Mouse (Mus musculus) forebrain, postnatal 0 days (tissue): ENCODE measurements around the gene Mrpl27. TPM values are rescaled to one million over a fixed set of nuclear protein-coding genes. Genes with fewer than 3 reads are reported as not detected.

Source experiments
- ATAC-seq: fragments of 200-750 bp; cut with Nextera tagmentation; 2 replicates; pipeline ENCODE4 v1.8.0; 2017; ENCODE audit warnings: mild to moderate bottlenecking, moderate library complexity
- DNase-seq: peaks from one replicate; pipeline ENCODE4 v3.0.0-alpha.2; 2015
- H3K27ac ChIP-seq: fragments of 300-500 bp; sonication (generic); 2 replicates; pipeline ENCODE4 v1.5.1; 2014; ENCODE audit warnings: low read depth, mild to moderate bottlenecking, antibody characterized with exemption, low read length, moderate library complexity, mixed read lengths
- H3K27me3 ChIP-seq: fragments of 300-500 bp; sonication (generic); 2 replicates; pipeline ENCODE4 v1.6.1; 2014; ENCODE audit warnings: mild to moderate bottlenecking, low read length, mixed read lengths; ENCODE audit not compliant: insufficient read depth
- H3K36me3 ChIP-seq: fragments of 300-500 bp; sonication (generic); 2 replicates; pipeline ENCODE4 v1.6.1; 2014; ENCODE audit warnings: mild to moderate bottlenecking, moderate library complexity; ENCODE audit not compliant: insufficient read depth
- H3K4me1 ChIP-seq: fragments of 300-500 bp; sonication (generic); 2 replicates; pipeline ENCODE4 v1.6.1; 2014; ENCODE audit warnings: antibody characterized with exemption; ENCODE audit not compliant: insufficient read depth
- H3K4me2 ChIP-seq: fragments of 300-500 bp; sonication (generic); 2 replicates; pipeline ENCODE4 v1.6.1; 2014; ENCODE audit warnings: low read depth, mild to moderate bottlenecking, moderate library complexity
- H3K4me3 ChIP-seq: fragments of 300-500 bp; sonication (generic); 2 replicates; pipeline ENCODE4 v1.5.1; 2014; ENCODE audit warnings: low read depth, low read length, mixed read lengths
- H3K9ac ChIP-seq: fragments of 300-500 bp; sonication (generic); 2 replicates; pipeline ENCODE4 v1.6.1; 2014; ENCODE audit warnings: mild to moderate bottlenecking
- H3K9me3 ChIP-seq: fragments of 300-500 bp; sonication (generic); 2 replicates; pipeline ENCODE4 v1.6.1; 2016; ENCODE audit warnings: low read length
- CTCF ChIP-seq: sonication (generic); IDR thresholded peaks from 2 replicates; pipeline ENCODE4 v1.5.1; 2016; ENCODE audit warnings: antibody characterized with exemption, control low read depth, low read depth
- WGBS: fragments of 180-500 bp; shearing (Covaris S2); extraction: QIAGEN DNeasy Blood & Tissue Kit; methylation state at CpG from one replicate; pipeline ENCODE4 v1.1.7; 2014; 5-methylcytosine and 5-hydroxymethylcytosine counted together
- polyA plus RNA-seq: library from polyadenylated mRNA; unstranded; fragments of >200 nt; fragmentation: Nextera tagmentation; extraction: Ambion mirVana; gene quantifications from 2 replicates; pipeline ENCODE4 v1.2.1, GENCODE M21; 2015
- total RNA-seq: library from RNA; depleted of rRNA; stranded (reverse); fragments of >200 nt; gene quantifications from 2 replicates; pipeline ENCODE4 v1.2.3, GENCODE M21; 2014

The Mrpl27 gene
- total and polyA plus RNA-seq, 2 experiments from 2014 or later: 50.7 to 149 TPM

DNA sequence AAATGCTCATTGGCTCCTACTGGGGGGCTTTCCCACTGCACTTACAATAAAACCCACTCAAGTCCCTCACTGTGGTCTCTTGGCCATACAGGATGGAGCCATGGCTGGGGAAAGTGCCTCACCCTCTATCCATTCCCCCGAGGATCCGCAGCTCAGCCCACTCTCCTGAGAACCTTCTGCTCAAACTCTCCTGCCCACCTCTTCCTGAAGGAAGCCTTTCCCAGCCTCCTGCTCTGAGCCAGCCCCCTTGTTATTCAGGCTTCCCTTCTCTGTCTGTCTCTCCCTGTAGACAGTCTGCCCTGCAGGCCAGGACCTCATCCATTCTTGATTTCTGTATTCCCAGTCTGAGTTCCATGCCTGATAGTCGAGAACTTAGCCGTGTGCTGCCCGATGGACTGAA, 21.4 kb downstream of the Mrpl27 start:
- Histone ChIP-seq H3K9ac (no peak overlapping the region), H3K4me2 (no peak overlapping the region), H3K4me3 (no peak overlapping the region), H3K4me1 (peaks cover 10% of the 10 kb centered on the region), H3K9me3 (no peaks in the 10 kb centered on the region), H3K27ac (no peak overlapping the region), H3K27me3 (no peaks in the 10 kb centered on the region), H3K36me3 (peaks cover 5% of the 10 kb centered on the region)
- ATAC-seq: no peak
- no peak for DNase-seq
- 86% methylated on average over 5 of the region's 5 CpGs for WGBS
- TF ChIP-seq CTCF: no peak

DNA sequence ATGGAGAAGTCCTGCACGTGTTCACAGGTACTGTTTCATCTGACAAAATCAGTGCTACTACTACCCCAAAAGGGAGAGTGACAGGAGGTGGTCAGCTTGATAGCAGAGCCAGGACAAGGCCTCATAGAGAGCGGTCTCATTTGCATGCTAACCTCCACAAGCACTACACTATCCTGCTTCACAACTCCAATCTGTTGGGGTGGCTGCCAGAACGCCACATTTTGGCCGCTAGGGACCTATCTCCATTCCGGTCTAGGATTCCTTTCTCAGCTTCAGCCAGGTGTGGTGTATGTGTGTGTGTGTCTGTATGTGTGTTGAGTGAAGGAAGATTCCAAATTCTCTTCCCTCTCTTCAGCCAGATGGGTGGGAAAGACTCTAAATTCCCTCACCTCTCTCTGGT, 21.9 kb downstream of the Mrpl27 start:
- Histone ChIP-seq H3K27ac (no peak overlapping the region), H3K27me3 (no peaks in the 10 kb centered on the region), H3K36me3 (peaks cover 2% of the 10 kb centered on the region; the same call in 1 of the 2 replicates), H3K4me3 (no peak overlapping the region), H3K4me1 (peaks cover 10% of the 10 kb centered on the region), H3K9ac (no peak overlapping the region), H3K9me3 (no peaks in the 10 kb centered on the region), H3K4me2 (no peak overlapping the region)
- DNase-seq: no peak
- no peak for TF ChIP-seq CTCF
- no peak for ATAC-seq
- WGBS: 74% methylated on average over 5 of the region's 5 CpGs

DNA sequence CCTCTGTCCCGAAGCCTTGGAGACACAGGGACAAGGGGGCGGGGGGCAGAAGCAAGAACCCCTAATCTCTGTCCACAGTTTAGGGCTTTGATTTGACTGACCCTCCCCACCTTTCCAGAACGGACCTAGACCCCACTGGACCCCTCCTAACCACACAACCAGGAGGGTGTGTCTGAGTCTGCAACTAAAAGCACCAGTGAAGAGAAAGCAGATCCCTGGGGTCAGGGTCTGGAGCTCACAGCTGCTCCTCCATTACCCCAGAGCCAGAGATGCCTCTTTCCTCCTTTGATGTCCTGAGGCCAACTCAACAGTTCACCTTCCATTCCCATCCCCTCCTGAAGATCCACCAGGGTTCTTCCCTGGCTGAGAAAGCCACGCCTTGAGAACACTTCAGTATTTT, 22.7 kb downstream of the Mrpl27 start:
- ATAC-seq: no peak
- H3K27ac ChIP-seq: no peak overlapping the region
- H3K4me1 ChIP-seq: peaks cover 10% of the 10 kb centered on the region

DNA sequence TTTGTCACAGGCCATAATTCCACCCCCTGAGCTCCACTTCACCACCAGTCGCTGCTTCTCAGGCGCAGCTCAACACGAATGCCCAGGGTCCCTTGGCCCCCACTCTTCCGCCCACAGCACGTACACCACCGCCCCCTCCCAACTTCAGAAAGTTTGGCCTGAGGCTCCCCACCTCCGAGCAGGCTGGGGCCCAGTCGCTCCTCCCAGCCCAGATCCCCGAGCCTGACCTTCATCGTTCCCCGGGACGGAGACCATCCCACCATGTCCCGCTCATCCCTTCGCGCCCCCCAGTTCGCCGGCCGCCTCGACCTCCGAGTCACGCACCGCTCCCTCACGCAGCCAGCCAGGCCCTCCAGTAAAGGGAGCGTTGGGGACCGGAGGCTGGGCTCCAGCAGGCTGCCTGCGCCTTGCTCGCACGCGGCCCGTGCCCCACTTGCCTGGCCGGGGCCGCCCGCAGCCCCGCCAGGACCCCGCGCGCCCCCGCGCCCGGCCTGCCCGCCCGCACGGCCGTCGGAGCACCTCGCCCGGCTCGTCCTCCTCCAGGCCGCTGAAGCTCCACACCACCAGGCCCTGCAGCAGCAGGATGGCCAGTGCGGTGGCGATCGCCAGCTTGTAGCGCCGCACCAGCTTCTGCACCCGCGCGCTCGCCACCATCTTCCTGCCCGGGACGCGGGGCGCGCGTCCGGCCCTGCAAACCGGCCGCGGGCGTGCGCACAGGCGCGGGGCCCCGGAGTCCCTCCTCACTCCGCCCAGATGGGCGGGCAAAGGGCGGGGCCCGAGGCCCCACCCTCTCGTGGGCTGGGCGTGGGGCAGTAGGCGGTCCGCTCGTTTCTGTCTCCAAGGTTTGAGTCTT, 23.4 kb downstream of the Mrpl27 start, which contains the start of gene Xylt2:
Gene Xylt2 (minus strand): TSS at position 762 of the 853 bp plus-strand sequence.
- no peaks in the 10 kb centered on the region for H3K36me3 ChIP-seq
- no peak for TF ChIP-seq CTCF
- peak within 1 kb of the TSS; percentile 88 for H3K27ac ChIP-seq
- under 1% methylated on average over 80 of the region's 82 CpGs for WGBS
- peak; percentile 97 for ATAC-seq
- peak; percentile 95 for DNase-seq
- no peaks in the 10 kb centered on the region for H3K27me3 ChIP-seq
- H3K4me3 ChIP-seq: peak within 1 kb of the TSS; percentile 87
- H3K9ac ChIP-seq: peak within 1 kb of the TSS; percentile 97
- H3K9me3 ChIP-seq: no peaks in the 10 kb centered on the region
- H3K4me2 ChIP-seq: peak within 1 kb of the TSS; percentile 76
- peaks cover 10% of the 10 kb centered on the region for H3K4me1 ChIP-seq

More for the DNA sequence above, 22.7 kb downstream of the Mrpl27 start:
- 45% methylated on average over 4 of the region's 4 CpGs for WGBS
- TF ChIP-seq CTCF: no peak
- Histone ChIP-seq H3K4me2 (peak overlapping the region; percentile 76), H3K36me3 (no peaks in the 10 kb centered on the region), H3K4me3 (peak overlapping the region; percentile 87), H3K9ac (peak overlapping the region; percentile 97), H3K9me3 (no peaks in the 10 kb centered on the region), H3K27me3 (no peaks in the 10 kb centered on the region)
- no peak for DNase-seq

DNA sequence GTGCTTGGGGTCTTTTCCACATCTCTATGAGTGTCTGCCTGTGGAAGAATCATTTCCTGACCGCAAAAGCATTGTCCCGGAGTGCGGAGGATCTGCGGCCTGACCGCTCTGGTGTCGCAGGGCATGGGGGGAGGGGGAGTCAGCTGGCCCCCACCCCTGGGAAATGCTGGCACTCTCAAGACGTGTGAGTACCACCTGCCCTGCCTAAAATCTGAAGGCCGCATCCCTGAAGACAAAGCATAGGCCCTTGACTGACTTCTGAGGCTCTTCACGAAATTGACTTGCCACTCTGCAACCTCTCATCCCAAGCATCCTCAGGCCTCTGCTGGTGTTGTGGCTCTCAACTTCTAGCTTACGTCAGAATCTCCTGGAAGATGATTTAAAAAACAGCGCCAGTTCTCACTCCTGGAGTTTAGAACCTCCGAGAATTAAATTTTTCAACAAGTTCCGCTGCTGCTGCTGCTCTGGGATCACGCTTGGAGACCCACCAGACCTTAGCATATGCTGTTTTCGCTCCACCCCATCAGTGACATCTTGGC, 24.1 kb downstream of the Mrpl27 start:
- Histone ChIP-seq H3K4me3 (peak overlapping the region; percentile 87), H3K9me3 (no peaks in the 10 kb centered on the region), H3K9ac (peak overlapping the region; percentile 97), H3K4me2 (peak overlapping the region; percentile 76), H3K36me3 (no peaks in the 10 kb centered on the region), H3K27ac (peak overlapping the region; percentile 62; the same call in 1 of the 2 replicates), H3K27me3 (no peaks in the 10 kb centered on the region), H3K4me1 (peaks cover 10% of the 10 kb centered on the region)
- 23% methylated on average over 15 of the region's 15 CpGs for WGBS
- no peak for TF ChIP-seq CTCF
- DNase-seq (no peak), ATAC-seq (peak; percentile 44)

DNA sequence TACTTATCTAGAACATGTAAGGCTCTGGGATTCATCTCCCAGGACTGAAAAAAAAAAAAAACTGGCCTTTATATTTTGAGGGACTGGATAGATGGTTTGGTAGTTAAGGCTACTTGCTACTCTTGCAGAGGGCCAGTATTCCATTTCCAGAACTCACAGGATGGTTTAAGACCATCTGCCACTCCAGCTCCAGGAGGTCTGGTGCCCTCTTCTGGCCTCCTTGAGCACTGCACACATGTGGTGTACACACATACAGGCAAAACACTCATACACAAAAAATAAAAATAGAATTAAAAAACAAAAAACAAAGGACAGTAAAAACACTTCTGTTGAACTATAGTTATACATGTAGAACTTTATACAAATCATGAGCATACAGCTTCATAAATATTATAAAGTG, 27.1 kb downstream of the Mrpl27 start:
- no peak overlapping the region for H3K9ac ChIP-seq
- H3K4me3 ChIP-seq: no peak overlapping the region
- H3K27me3 ChIP-seq: no peaks in the 10 kb centered on the region
- TF ChIP-seq CTCF: 0 out of 2 replicates have a peak, but pooled peaks have one; percentile 13
- no peak overlapping the region for H3K27ac ChIP-seq
- H3K4me1 ChIP-seq: peaks cover 8% of the 10 kb centered on the region
- no peak overlapping the region for H3K4me2 ChIP-seq
- DNase-seq (no peak), ATAC-seq (no peak)
- H3K36me3 ChIP-seq: no peaks in the 10 kb centered on the region
- no peaks in the 10 kb centered on the region for H3K9me3 ChIP-seq

DNA sequence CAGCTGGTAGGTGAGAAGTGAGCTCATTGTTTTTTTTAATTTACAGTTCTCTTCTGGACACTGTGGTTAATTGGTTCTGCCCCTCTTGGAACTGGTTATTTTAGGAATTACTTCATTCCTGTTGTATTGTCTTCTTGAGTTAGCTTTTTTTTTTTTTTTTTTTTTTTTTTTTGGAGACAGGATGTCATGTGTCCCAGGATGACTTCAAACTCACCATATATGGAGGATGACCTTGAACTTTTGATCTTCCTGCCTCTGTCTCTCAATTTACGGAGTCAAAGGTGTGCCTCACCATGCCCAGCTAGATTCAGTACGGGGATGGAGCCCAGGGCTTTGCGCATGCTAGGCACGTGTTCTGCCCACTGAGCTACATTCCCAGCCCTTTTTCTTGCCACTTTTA, 28.1 kb downstream of the Mrpl27 start:
- no peaks in the 10 kb centered on the region for H3K27me3 ChIP-seq
- H3K4me3 ChIP-seq: no peak overlapping the region
- no peak for ATAC-seq
- no peak overlapping the region for H3K4me2 ChIP-seq
- no peaks in the 10 kb centered on the region for H3K9me3 ChIP-seq
- no peak overlapping the region for H3K9ac ChIP-seq
- no peak for TF ChIP-seq CTCF
- H3K4me1 ChIP-seq: peaks cover under 1% of the 10 kb centered on the region; the same call in 1 of the 2 replicates
- WGBS: 87% methylated on average over 4 of the region's 4 CpGs
- DNase-seq: no peak
- H3K36me3 ChIP-seq: no peaks in the 10 kb centered on the region
- no peak overlapping the region for H3K27ac ChIP-seq
